Mouse (Mus musculus) MEL (cell line): ENCODE measurements at regions not wholly inside any gene's neighbourhood (a gene's known extent, or its start where the extent isn't known, plus 50 kb on each side); places are given as distances from the start of the nearest gene placed in this dataset.

ENCODE experiments used
- KAT2A ChIP-seq: conservative IDR thresholded peaks from 2 replicates; pipeline ENCODE4 v1.6.1; 2012; ENCODE audit warnings: low read depth, low read length, improper control_type of control experiment, inconsistent platforms
- SIN3A ChIP-seq: IDR thresholded peaks from 2 replicates; pipeline ENCODE4 v1.6.1; 2012; ENCODE audit warnings: low read length, improper control_type of control experiment, inconsistent platforms
- SMC3 ChIP-seq: IDR thresholded peaks from 2 replicates; pipeline ENCODE4 v1.6.1; 2011; ENCODE audit warnings: low read depth, low read length, improper control_type of control experiment
- USF1 ChIP-seq: IDR thresholded peaks from 2 replicates; pipeline ENCODE4 v1.6.1; 2014; ENCODE audit warnings: low read depth, mild to moderate bottlenecking, inconsistent platforms, low read length, improper control_type of control experiment, moderate library complexity

DNA sequence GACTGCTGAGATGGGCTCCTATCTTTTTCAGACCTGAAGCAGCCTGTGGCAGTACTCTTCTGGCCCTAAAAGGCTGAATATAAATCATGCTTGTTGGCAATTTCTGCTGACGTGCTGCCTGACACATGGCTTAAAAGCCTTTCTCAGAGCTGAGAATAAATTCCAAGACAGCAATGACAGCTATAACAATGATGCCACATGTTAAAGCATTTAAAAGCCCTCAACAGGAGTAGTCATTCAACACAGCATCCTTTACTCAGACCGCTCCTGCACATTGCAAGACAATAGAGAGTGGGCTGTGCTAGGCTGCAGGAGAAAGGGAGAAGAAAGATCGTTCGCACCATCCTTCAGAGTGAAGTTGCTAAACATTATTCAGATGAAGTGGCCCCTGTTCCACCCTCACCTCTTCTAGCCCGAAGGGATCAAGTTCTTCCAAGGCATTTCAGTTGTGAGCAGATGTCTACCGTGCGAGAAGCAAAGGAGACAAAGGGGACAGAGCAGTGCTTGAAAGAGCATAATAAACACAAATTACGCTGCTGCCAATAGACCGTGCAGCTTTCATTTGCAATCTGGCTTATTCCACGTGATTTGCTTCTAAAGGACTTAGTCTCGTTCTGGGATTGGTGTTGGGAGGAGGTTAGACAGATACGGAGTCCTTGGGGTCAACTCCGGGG is 275.1 kb upstream of the Acvr2a start:
- TF ChIP-seq SIN3A = no peak
- TF ChIP-seq KAT2A = no peak
- no peak for TF ChIP-seq SMC3
- TF ChIP-seq USF1 = no peak
